Mouse (Mus musculus) bone marrow macrophage, adult 2 months (primary cell): ENCODE results near the gene Timm8a2. TPM values are rescaled to one million over a fixed set of nuclear protein-coding genes. Genes with fewer than 3 reads are reported as not detected.

Source experiments
- H3K27ac ChIP-seq: 2 replicates; pipeline ENCODE4 v1.5.1; 2012; ENCODE audit warnings: low read depth, low read length; ENCODE audit not compliant: insufficient read depth
- H3K4me1 ChIP-seq: 2 replicates; pipeline ENCODE4 v1.6.1; 2012; ENCODE audit warnings: low read length; ENCODE audit not compliant: control insufficient read depth, insufficient read depth
- H3K4me3 ChIP-seq: 2 replicates; pipeline ENCODE4 v1.5.1; 2012; ENCODE audit warnings: mild to moderate bottlenecking, low read length, moderate library complexity; ENCODE audit not compliant: insufficient read depth
- CTCF ChIP-seq: IDR thresholded peaks from 2 replicates; pipeline ENCODE4 v1.5.1; 2012; ENCODE audit warnings: low read depth, mild to moderate bottlenecking, low read length, moderate library complexity
- POLR2A ChIP-seq: IDR thresholded peaks from 2 replicates; pipeline ENCODE4 v1.6.1; 2012; ENCODE audit warnings: mild to moderate bottlenecking, low read depth, low read length, borderline replicate concordance
- polyA plus RNA-seq: library from polyadenylated mRNA; stranded (reverse); fragments of >200 nt; gene quantifications from 2 replicates; pipeline ENCODE4 v1.2.4, GENCODE M21; 2012; ENCODE audit not compliant: missing spikeins, insufficient read depth, insufficient read length

Gene Timm8a2
- polyA plus RNA-seq, 1 experiment, result not detected

- Histone ChIP-seq H3K4me3 (no peak overlapping the region), H3K27ac (no peak overlapping the region), H3K4me1 (peaks cover 12% of the 10 kb centered on the region)
- no peak for TF ChIP-seq POLR2A
- no peak for TF ChIP-seq CTCF
These were observed 5.3 kb upstream of the Timm8a2 start for GRCm38 (mm10) chr14:122028926-122029745.

GRCm38 (mm10) chr14:122029851-122030250 lies 4.6 kb upstream of the Timm8a2 start:
- Histone ChIP-seq H3K27ac (no peak overlapping the region), H3K4me3 (no peak overlapping the region), H3K4me1 (peaks cover 12% of the 10 kb centered on the region)
- TF ChIP-seq CTCF, result no peak
- TF ChIP-seq POLR2A, result no peak

GRCm38 (mm10) chr14:122032045-122032444 lies 2.4 kb upstream of the Timm8a2 start:
- no peak overlapping the region for H3K4me3 ChIP-seq
- TF ChIP-seq POLR2A (no peak), CTCF (no peak)
- no peak overlapping the region for H3K27ac ChIP-seq
- H3K4me1 ChIP-seq, result peaks cover 12% of the 10 kb centered on the region

- H3K4me1 ChIP-seq, result peaks cover 9% of the 10 kb centered on the region
- TF ChIP-seq POLR2A (no peak), CTCF (no peak)
- no peak overlapping the region for H3K4me3 ChIP-seq
- no peak overlapping the region for H3K27ac ChIP-seq
These were observed 707 bp downstream of the Timm8a2 start for GRCm38 (mm10) chr14:122035181-122035580.

- no peak for TF ChIP-seq POLR2A
- TF ChIP-seq CTCF, result no peak
- H3K27ac ChIP-seq, result no peak overlapping the region
- peaks cover 11% of the 10 kb centered on the region for H3K4me1 ChIP-seq
- no peak overlapping the region for H3K4me3 ChIP-seq
These were observed 1.4 kb downstream of the Timm8a2 start for GRCm38 (mm10) chr14:122035860-122036259.

GRCm38 (mm10) chr14:122038874-122039647 lies 4.6 kb downstream of the Timm8a2 start:
- H3K4me1 ChIP-seq, result peaks cover 18% of the 10 kb centered on the region
- H3K27ac ChIP-seq, result peak overlapping the region; percentile 37
- TF ChIP-seq POLR2A (no peak), CTCF (peak; percentile 58; the same call in 1 of the 2 replicates)
- no peak overlapping the region for H3K4me3 ChIP-seq

GRCm38 (mm10) chr14:122041413-122041825 lies 6.9 kb downstream of the Timm8a2 start:
- Histone ChIP-seq H3K4me3 (no peak overlapping the region), H3K4me1 (peaks cover 18% of the 10 kb centered on the region), H3K27ac (no peak overlapping the region)
- TF ChIP-seq CTCF (no peak), POLR2A (no peak)

GRCm38 (mm10) chr14:122042142-122042694 lies 7.7 kb downstream of the Timm8a2 start:
- Histone ChIP-seq H3K4me3 (no peak overlapping the region), H3K4me1 (peaks cover 18% of the 10 kb centered on the region), H3K27ac (no peak overlapping the region)
- TF ChIP-seq CTCF (no peak), POLR2A (no peak)

- H3K4me1 ChIP-seq, result peaks cover 12% of the 10 kb centered on the region
- no peak for TF ChIP-seq CTCF
- no peak for TF ChIP-seq POLR2A
- no peak overlapping the region for H3K4me3 ChIP-seq
- no peak overlapping the region for H3K27ac ChIP-seq
These were observed 13.3 kb downstream of the Timm8a2 start for GRCm38 (mm10) chr14:122047784-122048183.

GRCm38 (mm10) chr14:122048816-122049215 lies 14.3 kb downstream of the Timm8a2 start:
- no peak overlapping the region for H3K4me3 ChIP-seq
- no peak overlapping the region for H3K27ac ChIP-seq
- H3K4me1 ChIP-seq, result peaks cover 18% of the 10 kb centered on the region
- TF ChIP-seq CTCF (no peak), POLR2A (no peak)
